7 mouse cellular contexts compared by ENCODE assay signal in genomic region chr9:123112805-123113521, GRCm38 (mm10). TPM values are rescaled to one million over a fixed set of nuclear protein-coding genes. Genes with fewer than 3 reads are reported as not detected.
DNase-seq lines count a peak whose midpoint lies in the region; ATAC-seq and TF ChIP-seq lines count a peak whose summit lies in the region.

Gene Zdhhc3, minus strand, starts transcription at chr9:123113205.
Gene Exosc7, plus strand, starts transcription at chr9:123113215.

- no peak for TF ChIP-seq CTCF in kidney, adult 2 months (conservative IDR thresholded peaks at IDR 0.05; ENCODE audit: insufficient read depth, insufficient read length, low read depth, low read length)
- TF ChIP-seq CTCF in spleen, adult 2 months (IDR thresholded peaks at IDR 0.05; ENCODE audit: extremely low read depth, insufficient read depth, insufficient read length, insufficient replicate concordance): no peak

- H3K9ac ChIP-seq in embryonic facial prominence, embryonic 12.5 days: peak within 1 kb of the TSS; percentile 91
- H3K9ac ChIP-seq in limb, embryonic 12.5 days (replicated peaks): peak within 1 kb of the TSS; percentile 94
- peak within 1 kb of the TSS; percentile 93 for H3K9ac ChIP-seq in midbrain, embryonic 15.5 days

- no peaks in the 10 kb centered on the region for H3K27me3 ChIP-seq in embryonic facial prominence, embryonic 12.5 days
- no peaks in the 10 kb centered on the region for H3K27me3 ChIP-seq in kidney, adult 2 months (replicated peaks; ENCODE audit: control insufficient read depth, insufficient read depth, low read length)
- no peaks in the 10 kb centered on the region for H3K27me3 ChIP-seq in limb, embryonic 12.5 days
- no peaks in the 10 kb centered on the region for H3K27me3 ChIP-seq in midbrain, embryonic 15.5 days (replicated peaks)
- no peaks in the 10 kb centered on the region for H3K27me3 ChIP-seq in spleen, adult 2 months (ENCODE audit: control insufficient read depth, insufficient read depth, low read length)

- peaks cover 19% of the 10 kb centered on the region for H3K4me1 ChIP-seq in embryonic facial prominence, embryonic 12.5 days
- peaks cover 9% of the 10 kb centered on the region; the same call in 1 of the 2 replicates for H3K4me1 ChIP-seq in kidney, adult 2 months (ENCODE audit: control insufficient read depth, insufficient read depth, low read length)
- peaks cover 20% of the 10 kb centered on the region for H3K4me1 ChIP-seq in limb, embryonic 12.5 days (replicated peaks)
- H3K4me1 ChIP-seq in midbrain, embryonic 15.5 days: peaks cover 22% of the 10 kb centered on the region
- peaks cover 8% of the 10 kb centered on the region for H3K4me1 ChIP-seq in spleen, adult 2 months (ENCODE audit: control insufficient read depth, insufficient read depth, insufficient read length)

- H3K4me2 ChIP-seq in embryonic facial prominence, embryonic 12.5 days (replicated peaks): peak within 1 kb of the TSS; percentile 69
- H3K4me2 ChIP-seq in limb, embryonic 12.5 days: peak within 1 kb of the TSS; percentile 81
- peak within 1 kb of the TSS; percentile 93 for H3K4me2 ChIP-seq in midbrain, embryonic 15.5 days

- H3K36me3 ChIP-seq in embryonic facial prominence, embryonic 12.5 days: peaks cover 12% of the 10 kb centered on the region; the same call in 1 of the 2 replicates
- H3K36me3 ChIP-seq in kidney, adult 2 months (ENCODE audit: control insufficient read depth, insufficient read depth, low read length): no peaks in the 10 kb centered on the region
- peaks cover 28% of the 10 kb centered on the region for H3K36me3 ChIP-seq in limb, embryonic 12.5 days
- H3K36me3 ChIP-seq in midbrain, embryonic 15.5 days (replicated peaks): 0 out of 2 replicates have a peak, but pooled peaks cover 4% of the 10 kb centered on the region
- H3K36me3 ChIP-seq in spleen, adult 2 months (ENCODE audit: control insufficient read depth, insufficient read depth, low read length): 0 out of 2 replicates have a peak, but pooled peaks cover 1% of the 10 kb centered on the region

- peak within 1 kb of the TSS; percentile 96 for H3K27ac ChIP-seq in embryonic facial prominence, embryonic 12.5 days
- peak within 1 kb of the TSS; percentile 63 for H3K27ac ChIP-seq in kidney, adult 2 months (ENCODE audit: insufficient read depth, low read depth, low read length)
- H3K27ac ChIP-seq in limb, embryonic 12.5 days: peak within 1 kb of the TSS; percentile 93
- peak within 1 kb of the TSS; percentile 96 for H3K27ac ChIP-seq in midbrain, embryonic 15.5 days
- H3K27ac ChIP-seq in spleen, adult 2 months (ENCODE audit: insufficient read depth, low read length): peak within 1 kb of the TSS; percentile 78

- WGBS in embryonic facial prominence, embryonic 12.5 days: under 1% methylated on average over 79 of the region's 79 CpGs
- whole genome bisulfite sequencing in kidney, adult 2 months: under 1% methylated on average over 79 of the region's 79 CpGs
- WGBS in limb, embryonic 12.5 days: under 1% methylated on average over 79 of the region's 79 CpGs
- WGBS in midbrain, embryonic 15.5 days: under 1% methylated on average over 79 of the region's 79 CpGs
- under 1% methylated on average over 78 of the region's 79 CpGs for WGBS in spleen, adult 2 months

- peak; percentile 55 for TF ChIP-seq POLR2A in kidney, adult 2 months (IDR thresholded peaks at IDR 0.05; ENCODE audit: low read depth, low read length)
- peak; percentile 75 for TF ChIP-seq POLR2A in spleen, adult 2 months (IDR thresholded peaks at IDR 0.05; ENCODE audit: low read depth, low read length)

- peak; percentile 88 for DNase-seq in adrenal gland, postnatal 25 days
- peak; percentile 88 to 90 for DNase-seq in heart, adult 18-20 months
- DNase-seq in kidney, adult 2 months: peak; percentile 91
- peak; percentile 65 to 74 for DNase-seq in spleen, adult 2 months (ENCODE audit: low read depth in 1 of 2, low spot score in 2 of 2)

- no peaks in the 10 kb centered on the region for H3K9me3 ChIP-seq in embryonic facial prominence, embryonic 12.5 days
- H3K9me3 ChIP-seq in limb, embryonic 12.5 days: no peaks in the 10 kb centered on the region
- H3K9me3 ChIP-seq in midbrain, embryonic 15.5 days: no peaks in the 10 kb centered on the region

- peak within 1 kb of the TSS; percentile 75 for H3K4me3 ChIP-seq in embryonic facial prominence, embryonic 12.5 days
- H3K4me3 ChIP-seq in kidney, adult 2 months (ENCODE audit: insufficient read depth, low read depth, low read length): peak within 1 kb of the TSS; percentile 90
- H3K4me3 ChIP-seq in limb, embryonic 12.5 days (replicated peaks): peak within 1 kb of the TSS; percentile 91
- H3K4me3 ChIP-seq in midbrain, embryonic 15.5 days: peak within 1 kb of the TSS; percentile 81
- H3K4me3 ChIP-seq in spleen, adult 2 months (ENCODE audit: extremely low read depth, insufficient read depth, insufficient read length): peak within 1 kb of the TSS; percentile 95

- peak; percentile 93 for ATAC-seq in embryonic facial prominence, embryonic 12.5 days (ENCODE audit: insufficient number of reproducible peaks, insufficient read depth, low FRiP score, low TSS enrichment)
- ATAC-seq in limb, embryonic 12.5 days (ENCODE audit: insufficient number of reproducible peaks, insufficient read depth, low FRiP score, low TSS enrichment, low read depth): peak; percentile 94
- peak; percentile 96 for ATAC-seq in midbrain, embryonic 15.5 days (replicated peaks)

RNA-seq across cellular contexts. Expression of gene Zdhhc3, which starts in this region (rescaled TPM):
- total RNA-seq in adrenal gland, postnatal 25 days (2021): 77.8 and 87.8 TPM in 2 replicates
- 81.3 and 82.1 TPM in 2 replicates for polyA plus RNA-seq in embryonic facial prominence, embryonic 12.5 days (2016; fragmentation: Nextera tagmentation; extraction: Ambion mirVana)
- total RNA-seq in heart, adult 18-20 months (2021): 10 to 100 TPM; 38.7 to 39.7 TPM
- 97.4 and 141 TPM in 2 replicates for polyA plus RNA-seq in kidney, adult 2 months (2012; rRNA removed)
- 74.4 TPM in 2 replicates for polyA plus RNA-seq in limb, embryonic 12.5 days (2016; fragmentation: Nextera tagmentation; extraction: Ambion mirVana)
- polyA plus RNA-seq in midbrain, embryonic 15.5 days (2015; fragmentation: Nextera tagmentation; extraction: Ambion mirVana): 86.6 and 88.5 TPM in 2 replicates
- polyA plus RNA-seq in spleen, adult 2 months (2012; rRNA removed): 72.9 and 148 TPM in 2 replicates

RNA-seq across cellular contexts. Expression of gene Exosc7, which starts in this region (rescaled TPM):
- 42.9 and 50.9 TPM in 2 replicates for total RNA-seq in adrenal gland, postnatal 25 days (2021)
- 93.3 and 93.7 TPM in 2 replicates for polyA plus RNA-seq in embryonic facial prominence, embryonic 12.5 days (2016; fragmentation: Nextera tagmentation; extraction: Ambion mirVana)
- total RNA-seq in heart, adult 18-20 months (2021): 10 to 100 TPM; 30.3 to 31.3 TPM
- polyA plus RNA-seq in kidney, adult 2 months (2012; rRNA removed): 34.9 and 44.3 TPM in 2 replicates
- 85.7 and 88.2 TPM in 2 replicates for polyA plus RNA-seq in limb, embryonic 12.5 days (2016; fragmentation: Nextera tagmentation; extraction: Ambion mirVana)
- polyA plus RNA-seq in midbrain, embryonic 15.5 days (2015; fragmentation: Nextera tagmentation; extraction: Ambion mirVana): 80.1 and 83.7 TPM in 2 replicates
- 15.2 and 17.3 TPM in 2 replicates for polyA plus RNA-seq in spleen, adult 2 months (2012; rRNA removed)

Comparison
In these comparisons a context has a peak if more than half of its experiments do, and no peak if none do; other contexts are left out.
1. Peak in every context shown above with its lines: DNase-seq, ATAC-seq, H3K4me3 ChIP-seq and H3K27ac ChIP-seq.